Mouse (Mus musculus): ENCODE measurements at regions not wholly inside any gene's neighbourhood (a gene's known extent, or its start where the extent isn't known, plus 50 kb on each side); places are given as distances from the start of the nearest gene placed in this dataset.

- Histone ChIP-seq H3K36me3 (ENCODE audit: control insufficient read depth, insufficient read depth, low read length, poor library complexity, severe bottlenecking) (no peaks in the 10 kb centered on the region), H3K27me3 (ENCODE audit: control insufficient read depth, insufficient read depth, low read length, poor library complexity, severe bottlenecking) (no peaks in the 10 kb centered on the region), H3K27ac (ENCODE audit: insufficient read depth, low read length) (no peak overlapping the region), H3K4me3 (ENCODE audit: low read depth, low read length) (no peak overlapping the region), H3K4me1 (ENCODE audit: control insufficient read depth, insufficient read depth, low read length) (peaks cover 2% of the 10 kb centered on the region), H3K9me3 (replicated peaks; ENCODE audit: control insufficient read depth, insufficient read depth, low read length, poor library complexity, severe bottlenecking) (no peaks in the 10 kb centered on the region; the same call in 1 of the 2 replicates), H3K9ac (ENCODE audit: low read depth, poor library complexity, severe bottlenecking) (no peak overlapping the region)
- TF ChIP-seq CTCF (IDR thresholded peaks at IDR 0.05; ENCODE audit: low read depth, low read length) (no peak), POLR2A (IDR thresholded peaks at IDR 0.05; ENCODE audit: insufficient read depth, low read length) (no peak), EP300 (IDR thresholded peaks at IDR 0.05; ENCODE audit: insufficient read depth, low read depth, low read length) (no peak)
Measured at GRCm38 (mm10) chr9:115604450-115604849, 294.2 kb upstream of the Stt3b start.

GRCm38 (mm10) chr9:115604968-115605682 lies 294.9 kb upstream of the Stt3b start:
- TF ChIP-seq POLR2A (IDR thresholded peaks at IDR 0.05; ENCODE audit: insufficient read depth, low read length) (no peak), EP300 (IDR thresholded peaks at IDR 0.05; ENCODE audit: insufficient read depth, low read depth, low read length) (no peak), CTCF (IDR thresholded peaks at IDR 0.05; ENCODE audit: low read depth, low read length) (no peak)
- Histone ChIP-seq H3K9me3 (replicated peaks; ENCODE audit: control insufficient read depth, insufficient read depth, low read length, poor library complexity, severe bottlenecking) (no peaks in the 10 kb centered on the region; the same call in 1 of the 2 replicates), H3K36me3 (ENCODE audit: control insufficient read depth, insufficient read depth, low read length, poor library complexity, severe bottlenecking) (no peaks in the 10 kb centered on the region), H3K27me3 (ENCODE audit: control insufficient read depth, insufficient read depth, low read length, poor library complexity, severe bottlenecking) (no peaks in the 10 kb centered on the region), H3K4me1 (ENCODE audit: control insufficient read depth, insufficient read depth, low read length) (peaks cover under 1% of the 10 kb centered on the region), H3K27ac (ENCODE audit: insufficient read depth, low read length) (no peak overlapping the region), H3K9ac (ENCODE audit: low read depth, poor library complexity, severe bottlenecking) (no peak overlapping the region), H3K4me3 (ENCODE audit: low read depth, low read length) (no peak overlapping the region)

GRCm38 (mm10) chr9:115607961-115608360 lies 297.7 kb upstream of the Stt3b start:
- no peak overlapping the region for H3K9ac ChIP-seq (ENCODE audit: low read depth, poor library complexity, severe bottlenecking)
- no peak for TF ChIP-seq EP300 (IDR thresholded peaks at IDR 0.05; ENCODE audit: insufficient read depth, low read depth, low read length)

DNA sequence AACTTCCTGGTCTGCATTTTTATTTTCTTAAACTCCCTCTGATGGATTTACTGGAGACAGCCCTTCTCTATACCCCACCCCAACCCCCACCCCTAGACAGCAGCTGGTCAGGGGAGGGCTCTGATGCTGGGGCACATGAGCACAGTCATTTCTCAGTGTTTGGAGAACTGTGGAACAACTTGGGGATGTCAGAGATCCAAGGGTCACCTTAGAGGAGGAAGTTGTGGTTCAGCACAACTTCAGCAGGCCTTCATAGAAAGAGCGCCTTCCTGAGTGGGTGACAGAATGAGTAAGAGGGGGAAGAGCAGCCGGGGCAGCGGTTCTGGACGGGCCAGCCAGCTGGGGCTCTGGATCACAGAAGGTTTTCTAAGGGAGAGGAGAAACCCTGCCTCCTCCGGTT lies 298.2 kb upstream of the Stt3b start:
- no peak overlapping the region for H3K4me3 ChIP-seq (ENCODE audit: low read depth, low read length)
- no peak overlapping the region for H3K27ac ChIP-seq (ENCODE audit: insufficient read depth, low read length)
- H3K4me1 ChIP-seq (ENCODE audit: control insufficient read depth, insufficient read depth, low read length): no peaks in the 10 kb centered on the region
- TF ChIP-seq EP300 (IDR thresholded peaks at IDR 0.05; ENCODE audit: insufficient read depth, low read depth, low read length) (no peak), CTCF (IDR thresholded peaks at IDR 0.05; ENCODE audit: low read depth, low read length) (no peak), POLR2A (IDR thresholded peaks at IDR 0.05; ENCODE audit: insufficient read depth, low read length) (no peak)
- H3K36me3 ChIP-seq (ENCODE audit: control insufficient read depth, insufficient read depth, low read length, poor library complexity, severe bottlenecking): no peaks in the 10 kb centered on the region
- no peak overlapping the region for H3K9ac ChIP-seq (ENCODE audit: low read depth, poor library complexity, severe bottlenecking)
- H3K9me3 ChIP-seq (replicated peaks; ENCODE audit: control insufficient read depth, insufficient read depth, low read length, poor library complexity, severe bottlenecking): no peaks in the 10 kb centered on the region
- no peaks in the 10 kb centered on the region for H3K27me3 ChIP-seq (ENCODE audit: control insufficient read depth, insufficient read depth, low read length, poor library complexity, severe bottlenecking)

More at GRCm38 (mm10) chr9:115607961-115608360, 297.7 kb upstream of the Stt3b start:
- Histone ChIP-seq H3K27ac (ENCODE audit: insufficient read depth, low read length) (no peak overlapping the region), H3K4me3 (ENCODE audit: low read depth, low read length) (no peak overlapping the region), H3K9me3 (replicated peaks; ENCODE audit: control insufficient read depth, insufficient read depth, low read length, poor library complexity, severe bottlenecking) (no peaks in the 10 kb centered on the region), H3K27me3 (ENCODE audit: control insufficient read depth, insufficient read depth, low read length, poor library complexity, severe bottlenecking) (no peaks in the 10 kb centered on the region), H3K36me3 (ENCODE audit: control insufficient read depth, insufficient read depth, low read length, poor library complexity, severe bottlenecking) (no peaks in the 10 kb centered on the region), H3K4me1 (ENCODE audit: control insufficient read depth, insufficient read depth, low read length) (no peaks in the 10 kb centered on the region)

DNA sequence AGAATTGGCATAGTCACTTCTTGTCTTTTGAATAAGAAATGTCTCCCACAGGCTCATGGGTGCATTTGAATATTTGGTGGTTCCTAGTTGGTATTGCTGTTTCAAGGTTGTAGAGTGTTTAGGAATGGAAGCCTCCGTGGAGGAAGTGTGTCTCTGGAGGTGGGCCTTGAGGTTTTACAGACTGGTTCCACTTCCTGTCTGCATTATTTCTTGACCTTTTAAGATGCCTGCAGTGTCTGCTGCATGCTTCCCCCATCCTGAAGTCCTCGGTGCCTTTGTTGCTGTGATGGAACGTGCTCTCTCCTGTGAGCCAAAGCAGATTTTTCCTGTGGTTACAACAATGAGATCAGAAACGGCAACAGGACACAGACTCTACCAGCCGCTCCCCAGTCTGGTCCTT lies 299.4 kb upstream of the Gadl1 start:
- Histone ChIP-seq H3K4me1 (ENCODE audit: control insufficient read depth, insufficient read depth, low read length) (no peaks in the 10 kb centered on the region), H3K27me3 (ENCODE audit: control insufficient read depth, insufficient read depth, low read length, poor library complexity, severe bottlenecking) (no peaks in the 10 kb centered on the region), H3K36me3 (ENCODE audit: control insufficient read depth, insufficient read depth, low read length, poor library complexity, severe bottlenecking) (no peaks in the 10 kb centered on the region), H3K27ac (ENCODE audit: insufficient read depth, low read length) (no peak overlapping the region), H3K9ac (ENCODE audit: low read depth, poor library complexity, severe bottlenecking) (no peak overlapping the region), H3K4me3 (ENCODE audit: low read depth, low read length) (no peak overlapping the region), H3K9me3 (replicated peaks; ENCODE audit: control insufficient read depth, insufficient read depth, low read length, poor library complexity, severe bottlenecking) (no peaks in the 10 kb centered on the region)
- no peak for TF ChIP-seq POLR2A (IDR thresholded peaks at IDR 0.05; ENCODE audit: insufficient read depth, low read length)
- no peak for TF ChIP-seq CTCF (IDR thresholded peaks at IDR 0.05; ENCODE audit: low read depth, low read length)
- TF ChIP-seq EP300 (IDR thresholded peaks at IDR 0.05; ENCODE audit: insufficient read depth, low read depth, low read length): no peak

- H3K9me3 ChIP-seq (replicated peaks; ENCODE audit: control insufficient read depth, insufficient read depth, low read length, poor library complexity, severe bottlenecking): no peaks in the 10 kb centered on the region
- H3K27me3 ChIP-seq (ENCODE audit: control insufficient read depth, insufficient read depth, low read length, poor library complexity, severe bottlenecking): no peaks in the 10 kb centered on the region
- no peak for TF ChIP-seq POLR2A (IDR thresholded peaks at IDR 0.05; ENCODE audit: insufficient read depth, low read length)
- no peak for TF ChIP-seq EP300 (IDR thresholded peaks at IDR 0.05; ENCODE audit: insufficient read depth, low read depth, low read length)
- no peak for TF ChIP-seq CTCF (IDR thresholded peaks at IDR 0.05; ENCODE audit: low read depth, low read length)
- no peak overlapping the region for H3K4me3 ChIP-seq (ENCODE audit: low read depth, low read length)
- no peaks in the 10 kb centered on the region for H3K36me3 ChIP-seq (ENCODE audit: control insufficient read depth, insufficient read depth, low read length, poor library complexity, severe bottlenecking)
- H3K9ac ChIP-seq (ENCODE audit: low read depth, poor library complexity, severe bottlenecking): no peak overlapping the region
- no peak overlapping the region for H3K27ac ChIP-seq (ENCODE audit: insufficient read depth, low read length)
- H3K4me1 ChIP-seq (ENCODE audit: control insufficient read depth, insufficient read depth, low read length): no peaks in the 10 kb centered on the region
Measured at GRCm38 (mm10) chr9:115611713-115612112, 297.5 kb upstream of the Gadl1 start.

All from ES-Bruce4 (cell line).